Mouse (Mus musculus): Measurements from ENCODE around the gene Ttc7. TPM values are rescaled to one million over a fixed set of nuclear protein-coding genes. Genes with fewer than 3 reads are reported as not detected.
A peak's percentile ranks its signal among the peaks of the same experiment; 100 is the strongest.

Gene Ttc7
- polyA plus RNA-seq, 1 experiment from 2014 or later: 15.4 TPM

DNA sequence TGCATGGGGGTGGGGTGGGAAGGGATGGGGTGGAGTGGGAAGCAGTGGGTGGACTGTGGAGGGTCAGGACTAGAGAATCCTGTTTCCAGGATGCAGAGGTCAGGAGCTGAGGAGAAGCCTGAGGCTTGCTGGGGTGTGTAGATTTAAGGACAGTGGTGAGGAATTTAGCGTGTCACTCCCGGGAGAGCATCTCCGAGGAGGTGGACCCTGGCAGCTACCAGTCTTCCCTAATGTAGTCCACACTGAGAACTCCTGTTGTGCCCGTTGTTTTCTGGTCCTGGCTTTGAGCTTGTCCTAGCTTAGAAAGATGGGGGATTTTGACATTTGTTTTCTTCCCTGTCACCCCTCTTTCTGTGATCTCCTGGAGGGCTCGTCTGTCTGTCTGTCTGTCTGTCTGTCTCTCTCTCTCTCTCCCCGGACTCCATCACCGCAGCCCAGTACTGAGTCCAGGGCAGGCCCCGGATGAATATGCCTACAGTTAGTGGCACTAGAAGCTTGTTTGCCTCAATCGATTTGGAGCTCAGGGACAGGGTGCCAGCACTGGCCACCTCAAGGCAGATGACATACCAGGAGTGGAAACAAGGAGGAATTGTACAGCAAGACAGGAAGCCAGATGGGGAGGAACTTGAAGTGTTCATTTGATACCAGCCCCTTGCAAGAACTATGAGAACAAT is 49.6 kb downstream of the Ttc7 start:
- peak; percentile 21 for DNase-seq (ENCODE audit: low spot score)
- H3K4me2 ChIP-seq (ENCODE audit: low read length): no peak overlapping the region
- no peak overlapping the region for H3K27ac ChIP-seq
- TF ChIP-seq CTCF (IDR thresholded peaks at IDR 0.05; ENCODE audit: low read depth): no peak
- no peak overlapping the region for H3K4me3 ChIP-seq (replicated peaks; ENCODE audit: low read depth, low read length)
- no peaks in the 10 kb centered on the region for H3K9me3 ChIP-seq (replicated peaks; ENCODE audit: low read length)
- no peak overlapping the region for H3K9ac ChIP-seq (ENCODE audit: low read depth, low read length)
- no peaks in the 10 kb centered on the region for H3K36me3 ChIP-seq (ENCODE audit: insufficient read depth, low read length)
- 56% methylated on average over 9 of the region's 9 CpGs for WGBS
- ATAC-seq (replicated peaks; ENCODE audit: low FRiP score, low read depth): no peak
- peaks cover 5% of the 10 kb centered on the region; the same call in 1 of the 2 replicates for H3K4me1 ChIP-seq (replicated peaks; ENCODE audit: insufficient read depth, low read length)
- H3K27me3 ChIP-seq (ENCODE audit: insufficient read depth, low read length): no peaks in the 10 kb centered on the region

DNA sequence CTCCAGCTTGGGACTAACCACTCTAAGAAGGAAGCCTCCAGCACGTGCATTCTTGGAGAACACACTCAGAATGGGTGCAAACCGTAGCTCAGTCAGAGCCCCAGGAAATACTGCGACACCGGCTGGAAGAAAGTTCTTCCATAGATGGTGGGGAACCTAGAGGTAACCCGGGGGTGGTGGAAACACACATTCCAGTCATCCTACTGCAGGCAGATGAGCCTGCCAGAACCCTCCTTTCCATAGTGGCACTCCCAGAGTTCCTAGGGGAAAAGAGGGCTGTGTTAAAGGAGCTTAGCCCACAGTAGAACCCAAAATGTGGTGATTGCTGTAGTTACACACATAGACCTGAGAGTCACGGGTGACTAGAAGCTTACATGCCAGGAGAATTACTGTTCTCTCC is 50.2 kb downstream of the Ttc7 start:
- H3K4me2 ChIP-seq (ENCODE audit: low read length): no peak overlapping the region
- H3K27ac ChIP-seq: no peak overlapping the region
- 78% methylated on average over 6 of the region's 6 CpGs for WGBS
- H3K4me1 ChIP-seq (replicated peaks; ENCODE audit: insufficient read depth, low read length): peaks cover 5% of the 10 kb centered on the region; the same call in 1 of the 2 replicates
- H3K36me3 ChIP-seq (ENCODE audit: insufficient read depth, low read length): no peaks in the 10 kb centered on the region
- H3K9me3 ChIP-seq (replicated peaks; ENCODE audit: low read length): no peaks in the 10 kb centered on the region
- ATAC-seq (replicated peaks; ENCODE audit: low FRiP score, low read depth) (no peak), DNase-seq (ENCODE audit: low spot score) (no peak)
- no peak overlapping the region for H3K9ac ChIP-seq (ENCODE audit: low read depth, low read length)
- H3K4me3 ChIP-seq (replicated peaks; ENCODE audit: low read depth, low read length): no peak overlapping the region
- no peaks in the 10 kb centered on the region for H3K27me3 ChIP-seq (ENCODE audit: insufficient read depth, low read length)
- no peak for TF ChIP-seq CTCF (IDR thresholded peaks at IDR 0.05; ENCODE audit: low read depth)

GRCm38 (mm10) chr17:87334162-87334561 is 51.5 kb downstream of the Ttc7 start:
- Histone ChIP-seq H3K4me2 (ENCODE audit: low read length) (no peak overlapping the region), H3K9me3 (replicated peaks; ENCODE audit: low read length) (no peaks in the 10 kb centered on the region), H3K27ac (no peak overlapping the region), H3K36me3 (ENCODE audit: insufficient read depth, low read length) (no peaks in the 10 kb centered on the region), H3K4me1 (replicated peaks; ENCODE audit: insufficient read depth, low read length) (peaks cover 5% of the 10 kb centered on the region; the same call in 1 of the 2 replicates), H3K4me3 (replicated peaks; ENCODE audit: low read depth, low read length) (no peak overlapping the region), H3K9ac (ENCODE audit: low read depth, low read length) (no peak overlapping the region), H3K27me3 (ENCODE audit: insufficient read depth, low read length) (no peaks in the 10 kb centered on the region)
- no peak for DNase-seq (ENCODE audit: low spot score)
- 97% methylated on average over 12 of the region's 12 CpGs for WGBS
- no peak for TF ChIP-seq CTCF (IDR thresholded peaks at IDR 0.05; ENCODE audit: low read depth)
- ATAC-seq (replicated peaks; ENCODE audit: low FRiP score, low read depth): no peak

- H3K27ac ChIP-seq: no peak overlapping the region
- H3K9ac ChIP-seq (ENCODE audit: low read depth, low read length): no peak overlapping the region
- DNase-seq (ENCODE audit: low spot score) (no peak), ATAC-seq (replicated peaks; ENCODE audit: low FRiP score, low read depth) (no peak)
- 92% methylated on average over 14 of the region's 14 CpGs for WGBS
- 0 out of 2 replicates have a peak, but pooled peaks cover 2% of the 10 kb centered on the region for H3K36me3 ChIP-seq (ENCODE audit: insufficient read depth, low read length)
- no peak overlapping the region for H3K4me3 ChIP-seq (replicated peaks; ENCODE audit: low read depth, low read length)
- no peaks in the 10 kb centered on the region for H3K27me3 ChIP-seq (ENCODE audit: insufficient read depth, low read length)
- TF ChIP-seq CTCF (IDR thresholded peaks at IDR 0.05; ENCODE audit: low read depth): no peak
- peaks cover 5% of the 10 kb centered on the region; the same call in 1 of the 2 replicates for H3K4me1 ChIP-seq (replicated peaks; ENCODE audit: insufficient read depth, low read length)
- no peaks in the 10 kb centered on the region for H3K9me3 ChIP-seq (replicated peaks; ENCODE audit: low read length)
- H3K4me2 ChIP-seq (ENCODE audit: low read length): no peak overlapping the region
Measured at GRCm38 (mm10) chr17:87335152-87335551, 52.5 kb downstream of the Ttc7 start.

- H3K4me3 ChIP-seq (replicated peaks; ENCODE audit: low read depth, low read length): no peak overlapping the region
- no peaks in the 10 kb centered on the region for H3K9me3 ChIP-seq (replicated peaks; ENCODE audit: low read length)
- 0 out of 2 replicates have a peak, but pooled peaks cover 2% of the 10 kb centered on the region for H3K36me3 ChIP-seq (ENCODE audit: insufficient read depth, low read length)
- no peaks in the 10 kb centered on the region for H3K27me3 ChIP-seq (ENCODE audit: insufficient read depth, low read length)
- H3K4me2 ChIP-seq (ENCODE audit: low read length): no peak overlapping the region
- no peak for DNase-seq (ENCODE audit: low spot score)
- WGBS: 81% methylated on average over 2 of the region's 2 CpGs
- peak; percentile 18; the same call in 1 of the 2 replicates for TF ChIP-seq CTCF (IDR thresholded peaks at IDR 0.05; ENCODE audit: low read depth)
- peaks cover 5% of the 10 kb centered on the region; the same call in 1 of the 2 replicates for H3K4me1 ChIP-seq (replicated peaks; ENCODE audit: insufficient read depth, low read length)
- no peak for ATAC-seq (replicated peaks; ENCODE audit: low FRiP score, low read depth)
- no peak overlapping the region for H3K9ac ChIP-seq (ENCODE audit: low read depth, low read length)
- no peak overlapping the region for H3K27ac ChIP-seq
Measured at GRCm38 (mm10) chr17:87335727-87336126, 53.0 kb downstream of the Ttc7 start.

- ATAC-seq (replicated peaks; ENCODE audit: low FRiP score, low read depth): 0 out of 2 replicates have a peak, but pooled peaks have one; percentile 21
- no peak overlapping the region for H3K4me3 ChIP-seq (replicated peaks; ENCODE audit: low read depth, low read length)
- H3K36me3 ChIP-seq (ENCODE audit: insufficient read depth, low read length): 0 out of 2 replicates have a peak, but pooled peaks cover 5% of the 10 kb centered on the region
- no peak for TF ChIP-seq CTCF (IDR thresholded peaks at IDR 0.05; ENCODE audit: low read depth)
- no peaks in the 10 kb centered on the region for H3K27me3 ChIP-seq (ENCODE audit: insufficient read depth, low read length)
- H3K4me1 ChIP-seq (replicated peaks; ENCODE audit: insufficient read depth, low read length): no peaks in the 10 kb centered on the region
- H3K4me2 ChIP-seq (ENCODE audit: low read length): no peak overlapping the region
- no peak overlapping the region for H3K9ac ChIP-seq (ENCODE audit: low read depth, low read length)
- WGBS: 68% methylated on average over 12 of the region's 12 CpGs
- no peaks in the 10 kb centered on the region for H3K9me3 ChIP-seq (replicated peaks; ENCODE audit: low read length)
- H3K27ac ChIP-seq: no peak overlapping the region
- no peak for DNase-seq (ENCODE audit: low spot score)
Measured at GRCm38 (mm10) chr17:87336910-87337309, 54.2 kb downstream of the Ttc7 start.
